Mouse (Mus musculus): ENCODE measurements at regions not wholly inside any gene's neighbourhood (a gene's known extent, or its start where the extent isn't known, plus 50 kb on each side); places are given as distances from the start of the nearest gene placed in this dataset.

- no peak for DNase-seq (ENCODE audit: low spot score in 2 of 2)
Measured at GRCm38 (mm10) chr1:184536311-184537200, 195.9 kb downstream of the Hlx start.

GRCm38 (mm10) chr1:184535691-184536090 is 196.7 kb downstream of the Hlx start:
- DNase-seq (ENCODE audit: low spot score in 2 of 2) = no peak

GRCm38 (mm10) chr1:184534511-184534910 is 197.9 kb downstream of the Hlx start:
- no peak for DNase-seq (ENCODE audit: low spot score in 2 of 2)

- DNase-seq (ENCODE audit: low spot score in 2 of 2) = no peak
Measured at GRCm38 (mm10) chr1:184533870-184534269, 198.5 kb downstream of the Hlx start.

GRCm38 (mm10) chr1:184532488-184533055 is 199.8 kb downstream of the Hlx start:
- DNase-seq (ENCODE audit: low spot score in 2 of 2) = no peak

GRCm38 (mm10) chr1:184530606-184531320 is 201.7 kb downstream of the Hlx start:
- no peak for DNase-seq (ENCODE audit: low spot score in 2 of 2)

- DNase-seq (ENCODE audit: low spot score in 2 of 2) = no peak
Measured at GRCm38 (mm10) chr1:184525740-184526139, 206.7 kb downstream of the Hlx start.

- DNase-seq (ENCODE audit: low spot score in 2 of 2) = no peak
Measured at GRCm38 (mm10) chr1:184519551-184519950, 212.9 kb downstream of the Hlx start.

- DNase-seq (ENCODE audit: low spot score in 2 of 2) = no peak
Measured at GRCm38 (mm10) chr1:184504663-184505062, 227.8 kb downstream of the Hlx start.

GRCm38 (mm10) chr1:184503827-184504355 is 228.5 kb downstream of the Hlx start:
- DNase-seq (ENCODE audit: low spot score in 2 of 2) = no peak

- no peak for DNase-seq (ENCODE audit: low spot score in 2 of 2)
Measured at GRCm38 (mm10) chr1:184500702-184501101, 231.7 kb downstream of the Hlx start.

GRCm38 (mm10) chr1:184498909-184499525 is 233.4 kb downstream of the Hlx start:
- no peak for DNase-seq (ENCODE audit: low spot score in 2 of 2)

GRCm38 (mm10) chr1:184497007-184497406 is 235.4 kb downstream of the Hlx start:
- DNase-seq (ENCODE audit: low spot score in 2 of 2) = no peak

- no peak for DNase-seq (ENCODE audit: low spot score in 2 of 2)
Measured at GRCm38 (mm10) chr1:184493811-184494210, 238.6 kb downstream of the Hlx start.

- no peak for DNase-seq (ENCODE audit: low spot score in 2 of 2)
Measured at GRCm38 (mm10) chr1:184492115-184492514, 240.3 kb downstream of the Hlx start.

- DNase-seq (ENCODE audit: low spot score in 2 of 2) = no peak
Measured at GRCm38 (mm10) chr1:184491252-184491651, 241.2 kb downstream of the Hlx start.

GRCm38 (mm10) chr1:184487409-184487808 is 245.0 kb downstream of the Hlx start:
- DNase-seq (ENCODE audit: low spot score in 2 of 2) = no peak

- DNase-seq (ENCODE audit: low spot score in 2 of 2) = no peak
Measured at GRCm38 (mm10) chr1:184484801-184485200, 247.6 kb downstream of the Hlx start.

GRCm38 (mm10) chr1:184483371-184483770 is 249.0 kb downstream of the Hlx start:
- no peak for DNase-seq (ENCODE audit: low spot score in 2 of 2)

- DNase-seq (ENCODE audit: low spot score in 2 of 2) = no peak
Measured at GRCm38 (mm10) chr1:184482026-184482425, 250.4 kb downstream of the Hlx start.

GRCm38 (mm10) chr1:184480571-184481220 is 251.7 kb downstream of the Hlx start:
- no peak for DNase-seq (ENCODE audit: low spot score in 2 of 2)
